Mouse (Mus musculus) CH12.LX (cell line): ENCODE results near the gene Olfr1512. TPM values are rescaled to one million over a fixed set of nuclear protein-coding genes. Genes with fewer than 3 reads are reported as not detected.

Source experiments
- DNase-seq: peaks from one replicate; pipeline ENCODE4 v3.0.0-alpha.2; 2013; ENCODE audit errors: extremely low read depth
- H3K27ac ChIP-seq: 2 replicates; pipeline ENCODE4 v1.5.1; 2012; ENCODE audit warnings: low read depth, mild to moderate bottlenecking, control low read depth, moderate library complexity; ENCODE audit not compliant: insufficient read depth
- H3K27me3 ChIP-seq: replicated peaks from 2 replicates; pipeline ENCODE3; 2012; ENCODE audit warnings: inconsistent platforms
- H3K36me3 ChIP-seq, 2 experiments: replicated peaks in 1 of 2; 2 replicates each; pipeline versions ENCODE3 to v1.6.1; 2012; ENCODE audit warnings: inconsistent platforms in 1 of 2, low read length in 1 of 2, mild to moderate bottlenecking in 1 of 2, mixed read lengths in 1 of 2, moderate library complexity in 1 of 2; ENCODE audit not compliant: control insufficient read depth in 1 of 2, insufficient read depth in 1 of 2
- H3K4me1 ChIP-seq, 2 experiments: 2 replicates each; pipeline ENCODE4 v1.6.1; 2012; ENCODE audit warnings: inconsistent platforms in 1 of 2, moderate library complexity in 1 of 2; ENCODE audit not compliant: insufficient read depth in 2 of 2, control insufficient read depth in 1 of 2
- H3K4me2 ChIP-seq: 2 replicates; pipeline ENCODE4 v1.6.1; 2012; ENCODE audit warnings: low read depth, mild to moderate bottlenecking, control low read depth; ENCODE audit not compliant: poor library complexity, insufficient read depth, severe bottlenecking
- H3K4me3 ChIP-seq, 3 experiments: fragments of 150-350 bp in 1 of 3; sonication (generic) in 1 of 3; replicated peaks in 1 of 3; 2 replicates each; pipeline versions ENCODE3 to v1.5.1; 2011 to 2012; ENCODE audit warnings: low read depth in 2 of 3, low read length in 2 of 3, mild to moderate bottlenecking in 2 of 3, moderate library complexity in 2 of 3, control low read depth in 1 of 3, improper control_type of control experiment in 1 of 3, inconsistent platforms in 1 of 3, mixed read lengths in 1 of 3; ENCODE audit not compliant: poor library complexity in 1 of 3
- H3K79me2 ChIP-seq: replicated peaks from 2 replicates; pipeline ENCODE4 v1.6.1; 2012; ENCODE audit warnings: mild to moderate bottlenecking, moderate library complexity; ENCODE audit not compliant: control insufficient read depth, poor library complexity, insufficient read depth, severe bottlenecking; ENCODE audit errors: extremely low read depth
- H3K9ac ChIP-seq: 2 replicates; pipeline ENCODE4 v1.6.1; 2012; ENCODE audit warnings: low read depth, mild to moderate bottlenecking, control low read depth, moderate library complexity; ENCODE audit not compliant: insufficient read depth
- H3K9me3 ChIP-seq: replicated peaks from 2 replicates; pipeline ENCODE3; 2012; ENCODE audit warnings: low read length, inconsistent platforms, mixed read lengths
- BHLHE40 ChIP-seq: IDR thresholded peaks from 2 replicates; pipeline ENCODE4 v1.6.1; 2011; ENCODE audit warnings: mild to moderate bottlenecking, low read depth, low read length, improper control_type of control experiment
- CHD1 ChIP-seq: IDR thresholded peaks from 2 replicates; pipeline ENCODE4 v1.6.1; 2012; ENCODE audit warnings: low read depth, low read length, improper control_type of control experiment, inconsistent platforms
- CTCF ChIP-seq, 2 experiments: IDR thresholded peaks in 1 of 2; conservative IDR thresholded peaks in 1 of 2; 2 replicates each; pipeline ENCODE4 v1.5.1; 2011 to 2012; ENCODE audit warnings: low read depth in 2 of 2, low read length in 2 of 2, improper control_type of control experiment in 1 of 2, inconsistent platforms in 1 of 2, mild to moderate bottlenecking in 1 of 2, moderate library complexity in 1 of 2
- E2F4 ChIP-seq: IDR thresholded peaks from 2 replicates; pipeline ENCODE4 v1.6.1; 2011; ENCODE audit warnings: low read depth, low read length, improper control_type of control experiment; ENCODE audit not compliant: insufficient replicate concordance
- GABPA ChIP-seq: IDR thresholded peaks from 2 replicates; pipeline ENCODE4 v1.6.1; 2012; ENCODE audit warnings: low read depth, low read length, improper control_type of control experiment, inconsistent platforms; ENCODE audit not compliant: insufficient replicate concordance
- IRF4 ChIP-seq: IDR thresholded peaks from 2 replicates; pipeline ENCODE4 v1.6.1; 2014; ENCODE audit warnings: low read depth, mild to moderate bottlenecking, inconsistent platforms, low read length, improper control_type of control experiment
- JUND ChIP-seq: conservative IDR thresholded peaks from 2 replicates; pipeline ENCODE4 v1.6.1; 2011; ENCODE audit warnings: low read depth, low read length, improper control_type of control experiment
- KAT2A ChIP-seq: IDR thresholded peaks from 2 replicates; pipeline ENCODE4 v1.6.1; 2012; ENCODE audit warnings: low read length, improper control_type of control experiment, inconsistent platforms; ENCODE audit not compliant: insufficient replicate concordance
- MAFK ChIP-seq: IDR thresholded peaks from 2 replicates; pipeline ENCODE4 v1.6.1; 2011; ENCODE audit warnings: low read length, improper control_type of control experiment; ENCODE audit not compliant: insufficient replicate concordance
- MAZ ChIP-seq: IDR thresholded peaks from 2 replicates; pipeline ENCODE4 v1.6.1; 2012; ENCODE audit warnings: low read depth, mild to moderate bottlenecking, inconsistent platforms, low read length, improper control_type of control experiment, moderate library complexity
- MEF2A ChIP-seq: IDR thresholded peaks from 2 replicates; pipeline ENCODE4 v1.6.1; 2014; ENCODE audit warnings: low read depth, mild to moderate bottlenecking, inconsistent platforms, low read length, improper control_type of control experiment, borderline replicate concordance
- MXI1 ChIP-seq: IDR thresholded peaks from 2 replicates; pipeline ENCODE4 v1.6.1; 2011; ENCODE audit warnings: mild to moderate bottlenecking, low read depth, low read length, improper control_type of control experiment
- MYC ChIP-seq: IDR thresholded peaks from 2 replicates; pipeline ENCODE4 v1.6.1; 2011; ENCODE audit warnings: low read depth, mild to moderate bottlenecking, improper control_type of control experiment, low read length
- NELFE ChIP-seq: IDR thresholded peaks from 2 replicates; pipeline ENCODE4 v1.6.1; 2011; ENCODE audit warnings: low read depth, low read length, improper control_type of control experiment
- SIN3A ChIP-seq: IDR thresholded peaks from 2 replicates; pipeline ENCODE4 v1.6.1; 2012; ENCODE audit warnings: low read length, improper control_type of control experiment, inconsistent platforms
- SMC3 ChIP-seq: IDR thresholded peaks from 2 replicates; pipeline ENCODE4 v1.6.1; 2011; ENCODE audit warnings: low read depth, low read length, improper control_type of control experiment
- UBTF ChIP-seq: IDR thresholded peaks from 2 replicates; pipeline ENCODE4 v1.6.1; 2012; ENCODE audit warnings: low read depth, mild to moderate bottlenecking, inconsistent platforms, low read length, improper control_type of control experiment, moderate library complexity
- ZC3H11A ChIP-seq: IDR thresholded peaks from 2 replicates; pipeline ENCODE4 v1.6.1; 2012; ENCODE audit warnings: low read depth, mild to moderate bottlenecking, inconsistent platforms, low read length, improper control_type of control experiment
- ZNF384 ChIP-seq: IDR thresholded peaks from 2 replicates; pipeline ENCODE4 v1.6.1; 2012; ENCODE audit warnings: low read depth, low read length, improper control_type of control experiment, inconsistent platforms
- dilution Hi-C: fragments of 300-500 bp; cut with MboI; formaldehyde crosslinking; loops from 2 replicates; pipeline ENCODE4 v1.14.3; 2020; ENCODE audit warnings: low sequenced_read_pairs; ENCODE audit not compliant: extremely low pct_unique_long_range_greater_than_20kb, extremely low pct_ligation_motif_present
- in situ Hi-C: fragments of 300-500 bp; cut with MboI; formaldehyde crosslinking; loops from 3 replicates; pipeline ENCODE4 v1.14.3; 2019; ENCODE audit warnings: low sequenced_read_pairs, low pct_ligation_motif_present, low pct_unique_long_range_greater_than_20kb, mixed read lengths
- polyA plus RNA-seq: library from polyadenylated mRNA; unstranded; fragments of >175 nt; gene quantifications from 2 replicates; pipeline ENCODE4 v1.2.1, GENCODE M21; 2012; ENCODE audit warnings: low read depth; ENCODE audit not compliant: insufficient read length
- total RNA-seq, 2 experiments: library from RNA; depleted of rRNA; stranded (reverse); fragments of 300-350 nt in 1 of 2; fragments of >200 nt in 1 of 2; gene quantifications; 2 replicates each; pipeline ENCODE4 v1.2.3; 2012 to 2014

The Olfr1512 gene
- total and polyA plus RNA-seq, 3 experiments: not detected

DNA sequence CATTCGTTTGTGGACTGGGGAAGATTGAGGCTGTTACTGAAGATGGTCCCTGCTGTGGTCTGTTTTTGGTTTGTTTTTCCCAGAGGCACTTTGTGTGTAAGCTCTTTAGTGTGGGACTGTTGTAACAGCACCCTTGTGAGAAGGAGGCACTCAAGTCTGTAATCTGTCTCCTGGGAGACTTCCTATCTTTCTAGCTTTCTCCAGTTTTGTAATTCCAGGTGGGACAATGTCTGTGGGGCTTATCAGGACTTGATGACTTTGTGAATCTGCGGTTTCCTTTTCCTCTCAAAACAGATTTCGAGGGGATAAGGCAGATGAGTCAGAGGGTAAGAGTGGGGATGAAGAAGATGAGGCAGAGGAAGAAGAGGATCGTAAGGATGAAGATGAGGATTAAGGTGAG is 22.7 kb downstream of the Olfr1512 start, which contains the start of gene Olfr1513:
Gene Olfr1513, minus strand, starts transcription at position 101 of the 400 bp plus-strand sequence.
- Histone ChIP-seq H3K4me3 (no peak within 1 kb of the TSS), H3K79me2 (no peaks in the 10 kb centered on the region), H3K4me2 (no peak within 1 kb of the TSS), H3K4me1 (no peaks in the 10 kb centered on the region), H3K9ac (no peak within 1 kb of the TSS), H3K36me3 (no peaks in the 10 kb centered on the region), H3K9me3 (no peaks in the 10 kb centered on the region), H3K27ac (no peak within 1 kb of the TSS), H3K27me3 (no peaks in the 10 kb centered on the region)
- TF ChIP-seq ZNF384 (no peak), SIN3A (no peak), MAFK (no peak), CHD1 (no peak)
- no peak for DNase-seq
- in situ Hi-C loops: no loop called here
- dilution Hi-C loops: no loop called here

DNA sequence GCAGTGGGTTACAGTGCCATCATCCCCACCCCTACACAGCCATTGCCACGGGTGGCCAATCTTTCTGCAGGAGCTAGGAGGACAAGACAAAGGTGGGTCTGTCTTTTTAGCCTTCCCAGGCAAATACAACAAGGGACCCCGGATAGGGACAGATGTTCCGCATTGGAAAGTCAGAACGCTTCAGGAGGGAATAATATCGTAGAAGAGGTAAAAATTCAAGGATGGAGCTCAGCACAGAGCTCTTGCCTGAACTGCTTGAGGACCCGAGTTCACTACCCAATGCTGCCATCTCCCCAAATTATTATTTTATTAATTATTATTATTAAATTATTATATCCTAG is 39.5 kb downstream of the Olfr1512 start:
- Histone ChIP-seq H3K36me3 (no peaks in the 10 kb centered on the region), H3K27me3 (peaks cover 6% of the 10 kb centered on the region), H3K4me2 (no peak overlapping the region), H3K4me3 (no peak overlapping the region), H3K9ac (no peak overlapping the region), H3K4me1 (peaks cover 5 to 14% of the 10 kb centered on the region in 2 experiments), H3K27ac (no peak overlapping the region), H3K79me2 (no peaks in the 10 kb centered on the region), H3K9me3 (peaks cover 2% of the 10 kb centered on the region)
- in situ Hi-C loops (loop anchor here (5.0 to 25.0 kb wide), 4 partner anchors 42 to 427 kb away; partner anchors contain the start of genes Ndrg2, Rnase13, Supt16 and Tppp2), dilution Hi-C loops (no loop called here)
- DNase-seq: no peak
- TF ChIP-seq ZC3H11A: no peak
- TF ChIP-seq UBTF: no peak
- TF ChIP-seq BHLHE40: no peak
- TF ChIP-seq MXI1: no peak
- TF ChIP-seq KAT2A: no peak

DNA sequence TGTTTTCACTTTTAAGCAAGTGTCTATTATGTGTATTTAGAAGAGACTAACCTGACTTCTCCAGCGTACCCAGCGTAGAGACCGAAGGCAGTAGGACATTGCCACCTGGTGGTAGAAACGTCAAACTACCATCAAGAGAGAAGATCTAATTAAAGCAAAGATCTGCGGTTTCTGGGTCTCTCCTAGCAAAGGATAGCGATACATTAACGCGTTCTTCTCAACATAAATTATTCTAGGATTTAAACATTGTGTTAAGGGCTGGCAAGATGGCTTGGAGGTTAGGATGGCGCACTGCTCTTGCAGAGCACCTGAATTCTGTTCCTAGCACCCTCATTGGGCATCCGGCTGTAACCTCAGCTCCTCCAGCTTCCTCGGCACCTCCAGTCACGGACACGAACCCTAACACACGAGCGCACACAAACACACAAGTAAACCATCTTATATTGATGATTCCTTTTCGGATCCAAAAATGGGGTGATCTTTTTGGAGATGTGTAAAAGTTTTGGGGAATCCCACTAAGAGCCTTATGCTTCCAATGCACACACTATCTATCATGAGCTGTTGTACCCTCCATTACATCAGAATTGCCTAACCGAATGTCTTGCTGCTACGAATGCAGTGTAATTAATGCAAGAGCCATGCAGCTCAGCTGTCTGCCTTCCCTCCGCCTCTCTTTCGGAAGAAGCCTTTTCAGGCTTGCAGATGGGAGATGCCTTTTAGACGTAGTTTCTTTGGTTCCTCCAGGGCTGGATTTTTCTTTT is 40.0 kb downstream of the Olfr1512 start:
- dilution Hi-C loops: no loop called here
- peak overlapping the region; percentile 42 for H3K4me2 ChIP-seq
- peak; percentile 79 for DNase-seq

More for the DNA sequence above, 40.0 kb downstream of the Olfr1512 start:
- TF ChIP-seq MEF2A: no peak
- TF ChIP-seq NELFE: 0 out of 2 replicates have a peak, but pooled peaks have one; percentile 44
- TF ChIP-seq MXI1: 0 out of 2 replicates have a peak, but pooled peaks have one; percentile 12
- peak; percentile 63; the same call in 1 of the 2 replicates for TF ChIP-seq MAZ
- peak; percentile 67 for TF ChIP-seq ZC3H11A
- TF ChIP-seq MYC: 0 out of 2 replicates have a peak, but pooled peaks have one; percentile 64
- peak; percentile 92 for TF ChIP-seq SMC3
- TF ChIP-seq SIN3A: 0 out of 2 replicates have a peak, but pooled peaks have one; percentile 35
- 0 out of 2 replicates have a peak, but pooled peaks have one; percentile 17 for TF ChIP-seq IRF4
- peak; percentile 79 to 95 for TF ChIP-seq CTCF (conservative IDR thresholded peaks at IDR 0.05 in 1 of 2, IDR thresholded peaks at IDR 0.05 in 1 of 2; ENCODE audit: low read depth in 2 of 2, low read length in 2 of 2)
- TF ChIP-seq GABPA: no peak
- peak; percentile 43; the same call in 1 of the 2 replicates for TF ChIP-seq E2F4
- no peak; the same call in 1 of the 2 replicates for TF ChIP-seq JUND
- H3K9me3 ChIP-seq: no peaks in the 10 kb centered on the region
- H3K4me3 ChIP-seq: no peak overlapping the region
- no peaks in the 10 kb centered on the region for H3K36me3 ChIP-seq
- H3K79me2 ChIP-seq: no peaks in the 10 kb centered on the region
- H3K4me1 ChIP-seq: peaks cover 5 to 14% of the 10 kb centered on the region in 2 experiments
- no peak overlapping the region for H3K9ac ChIP-seq
- in situ Hi-C loops: loop anchor here (5.0 to 25.0 kb wide), 4 partner anchors 42 to 427 kb away; partner anchors contain the start of genes Ndrg2, Rnase13, Supt16 and Tppp2
- H3K27ac ChIP-seq: no peak overlapping the region
- peaks cover 6% of the 10 kb centered on the region for H3K27me3 ChIP-seq
